Mouse (Mus musculus) mesoderm, embryonic 11.5 days (tissue): Measurements from ENCODE around the gene Lipn.

ENCODE experiments used
- DNase-seq: peaks from one replicate; pipeline ENCODE4 v3.0.0-alpha.2; 2012; ENCODE audit warnings: low read depth, low spot score

Lipn gene

DNA sequence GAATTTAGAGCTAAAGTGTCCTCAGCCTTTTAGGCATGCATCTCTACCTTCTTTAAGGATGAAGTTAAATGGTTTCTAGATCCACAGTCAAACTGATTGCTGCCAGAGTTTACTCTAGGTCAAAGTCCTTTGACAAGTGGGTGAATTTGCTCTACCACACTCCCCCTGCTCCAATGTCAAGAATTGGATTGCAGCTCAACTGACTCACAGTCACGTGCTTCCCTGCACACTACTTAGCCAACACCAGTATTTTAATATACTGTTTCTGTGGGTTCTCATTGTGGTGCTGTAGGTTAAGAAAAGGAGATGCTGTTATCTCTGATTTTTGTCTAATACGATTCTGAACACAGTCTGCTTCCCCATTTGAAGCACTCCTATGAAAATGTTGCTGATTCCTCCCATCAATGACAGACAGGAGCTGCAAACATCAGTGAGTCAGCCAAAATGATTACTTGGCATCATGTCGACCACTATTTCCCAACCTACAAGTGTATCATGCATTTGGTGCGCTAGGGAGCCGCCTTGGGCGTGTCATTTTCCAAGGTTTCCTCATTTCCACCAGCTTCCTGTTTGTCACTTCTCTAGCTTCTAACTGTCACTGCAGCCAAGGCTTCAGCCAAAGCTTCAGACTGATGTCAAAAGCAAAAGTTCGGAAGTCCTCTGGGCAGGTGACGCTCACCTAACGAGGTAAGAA lies at the start of gene Lipn:
Lipn (plus strand) TSS at position 580 of the 694 bp plus-strand sequence.
- no peak for DNase-seq

DNA sequence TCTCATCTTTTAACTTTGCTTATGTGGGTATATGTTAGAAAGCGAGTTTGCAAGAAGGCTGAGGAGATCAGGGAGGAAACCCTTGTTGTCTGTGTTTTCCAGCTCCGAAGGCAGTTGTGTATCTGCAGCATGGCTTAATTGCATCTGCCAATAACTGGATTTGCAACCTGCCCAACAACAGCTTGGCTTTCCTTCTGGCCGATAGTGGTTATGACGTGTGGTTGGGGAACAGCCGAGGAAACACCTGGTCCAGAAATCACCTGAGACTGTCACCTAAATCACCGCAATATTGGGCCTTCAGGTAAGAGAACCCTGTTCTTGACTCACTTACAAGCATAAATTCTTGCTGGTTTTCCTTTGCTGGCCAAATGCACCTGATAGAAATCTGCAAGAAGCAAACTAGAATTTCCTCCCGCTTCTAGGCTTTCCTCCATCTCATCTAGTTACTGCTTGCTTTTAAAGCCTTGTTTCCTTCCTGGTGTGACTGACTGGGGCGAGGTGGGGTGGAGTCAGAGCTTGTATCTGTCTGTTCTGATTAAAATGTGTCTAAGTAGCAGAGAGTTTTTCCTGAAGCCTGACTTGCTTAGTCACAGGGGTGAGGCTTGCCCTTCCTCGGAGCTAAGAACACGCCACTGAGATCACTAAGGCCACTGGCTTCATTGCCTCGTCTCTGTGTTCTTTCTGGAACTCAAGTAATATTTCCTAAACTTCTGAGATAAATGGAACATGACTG lies 45.6 kb upstream of the Lipn start:
- DNase-seq = no peak

DNA sequence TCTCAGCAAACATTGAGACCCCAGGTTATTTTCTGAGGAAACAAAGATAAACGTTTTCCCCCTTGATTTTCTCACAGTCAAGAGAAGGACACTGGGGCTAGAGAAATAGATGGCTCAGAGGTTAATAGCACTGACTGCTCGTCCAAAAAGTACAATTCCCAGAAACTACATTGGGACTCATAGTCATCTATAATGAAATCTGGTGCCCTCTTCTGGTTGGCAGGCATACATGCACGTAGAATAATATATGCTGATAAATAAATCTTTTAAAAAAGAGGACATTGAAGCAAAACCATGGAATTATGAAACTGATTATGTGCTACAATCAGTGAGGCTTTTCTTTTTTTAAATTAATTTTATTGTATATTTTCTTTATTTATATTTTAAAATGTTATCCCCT lies 44.4 kb upstream of the Lipn start:
- peak; percentile 16 for DNase-seq

DNA sequence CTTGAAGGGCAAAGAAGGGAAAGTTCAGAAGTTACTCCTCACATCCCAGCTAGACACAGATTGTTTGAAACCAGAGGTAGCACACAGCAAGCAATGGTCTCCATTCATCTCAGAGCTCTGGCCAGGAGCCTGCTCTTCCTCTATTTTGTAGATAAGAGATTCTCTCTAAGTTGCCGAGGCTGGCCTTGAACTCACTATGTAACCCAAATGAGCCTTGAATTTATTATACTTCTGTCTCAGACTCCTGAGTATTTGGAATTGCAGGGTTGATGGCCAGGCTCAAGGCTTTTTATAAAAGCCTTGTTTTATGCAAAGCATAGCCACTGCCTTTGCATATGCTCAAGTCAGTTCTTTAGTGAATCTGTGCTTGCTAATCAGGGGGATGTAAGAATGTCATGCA lies 27.4 kb upstream of the Lipn start:
- DNase-seq = no peak

DNA sequence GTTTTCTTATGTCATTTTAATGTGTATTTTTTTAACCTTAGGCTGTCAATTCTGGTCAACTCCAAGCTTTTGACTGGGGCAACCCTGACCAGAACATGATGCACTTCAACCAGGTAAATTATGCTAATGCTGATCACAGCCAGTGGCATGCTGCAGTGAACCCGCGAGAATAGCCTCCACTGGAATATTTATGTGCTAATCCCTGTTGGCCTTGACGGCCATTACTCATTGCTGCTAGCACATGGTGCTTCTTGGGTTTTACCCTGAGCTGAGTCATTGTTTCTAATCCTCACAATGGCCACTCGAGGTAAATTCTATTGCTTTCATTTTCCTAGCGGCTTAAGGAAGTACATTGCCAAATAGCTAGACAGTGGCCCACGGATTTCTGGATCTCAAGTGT lies 24.1 kb upstream of the Lipn start:
- DNase-seq = peak; percentile 24

- no peak for DNase-seq
These were observed 17.7 kb upstream of the Lipn start for GRCm38 (mm10) chr19:34049371-34050039.

DNA sequence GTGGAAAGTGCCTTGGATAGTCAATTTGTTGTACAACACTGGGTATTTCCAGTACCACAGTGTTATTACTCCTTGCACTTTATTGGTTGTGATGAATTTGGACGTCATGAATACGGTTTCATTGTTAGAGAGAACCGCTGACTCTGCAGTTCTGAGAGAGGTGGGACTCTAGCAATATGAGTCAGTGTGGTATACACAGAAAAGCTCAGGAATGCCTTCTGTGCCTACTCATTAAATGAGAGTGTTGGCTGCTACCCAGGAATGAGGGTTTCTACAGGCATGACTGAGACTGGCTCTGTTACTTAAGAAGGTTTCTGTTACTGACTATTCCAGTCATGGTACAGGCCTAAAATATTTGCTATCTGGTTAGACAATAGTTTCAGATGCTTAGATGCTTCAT lies 15.7 kb upstream of the Lipn start:
- no peak for DNase-seq

GRCm38 (mm10) chr19:34063547-34063946 lies 3.6 kb upstream of the Lipn start:
- no peak for DNase-seq

DNA sequence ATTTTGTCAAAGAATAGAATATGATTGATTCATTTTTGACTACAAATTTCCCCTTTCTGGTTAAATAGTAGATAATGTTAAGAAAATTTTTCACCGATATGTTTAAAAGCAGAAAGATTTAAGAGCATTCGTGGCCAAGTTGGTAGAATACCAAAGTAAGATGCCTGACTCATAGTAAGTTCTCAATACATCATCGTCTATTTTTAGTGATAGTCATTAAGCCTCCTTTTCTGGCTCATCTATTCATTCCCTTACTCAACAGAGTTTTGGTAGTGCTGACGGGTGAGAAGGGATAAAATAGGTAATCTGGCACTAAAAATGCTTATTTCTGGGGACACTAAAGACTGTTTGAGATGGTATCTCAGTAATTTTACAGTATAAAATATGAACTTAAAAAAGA lies 3.1 kb upstream of the Lipn start:
- DNase-seq = no peak

GRCm38 (mm10) chr19:34074239-34074638 lies 7.1 kb downstream of the Lipn start:
- no peak for DNase-seq

DNA sequence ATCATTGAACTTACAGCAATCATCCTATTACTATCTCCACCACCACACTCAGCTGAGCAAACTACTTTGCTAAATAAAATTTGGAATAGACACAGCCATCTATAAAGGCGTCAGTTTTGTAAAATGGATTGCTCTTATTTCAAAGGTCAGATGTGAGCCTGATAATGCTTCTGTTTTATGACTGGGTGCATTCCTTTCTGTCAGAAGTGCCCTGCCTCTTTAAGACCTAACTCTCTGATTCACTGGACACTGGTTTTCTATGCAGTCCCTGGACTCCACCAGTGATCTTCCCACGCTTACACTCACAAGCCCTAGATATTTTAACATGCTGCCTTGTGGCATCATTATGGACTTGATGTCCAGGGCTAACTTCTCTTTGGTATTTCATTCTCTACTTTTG lies 11.0 kb downstream of the Lipn start:
- peak; percentile 2 for DNase-seq

- DNase-seq = no peak
These were observed 22.0 kb downstream of the Lipn start for GRCm38 (mm10) chr19:34089011-34089680.

GRCm38 (mm10) chr19:34095381-34095780 lies 28.2 kb downstream of the Lipn start:
- no peak for DNase-seq

GRCm38 (mm10) chr19:34096228-34096627 lies 29.1 kb downstream of the Lipn start:
- DNase-seq = no peak

- DNase-seq = no peak
These were observed 33.5 kb downstream of the Lipn start, which contains the start of gene Lipm for GRCm38 (mm10) chr19:34100633-34101032. Gene Lipm (plus strand): TSS chr19:34100933.

GRCm38 (mm10) chr19:34101888-34102287 lies 34.7 kb downstream of the Lipn start:
- DNase-seq = no peak

DNA sequence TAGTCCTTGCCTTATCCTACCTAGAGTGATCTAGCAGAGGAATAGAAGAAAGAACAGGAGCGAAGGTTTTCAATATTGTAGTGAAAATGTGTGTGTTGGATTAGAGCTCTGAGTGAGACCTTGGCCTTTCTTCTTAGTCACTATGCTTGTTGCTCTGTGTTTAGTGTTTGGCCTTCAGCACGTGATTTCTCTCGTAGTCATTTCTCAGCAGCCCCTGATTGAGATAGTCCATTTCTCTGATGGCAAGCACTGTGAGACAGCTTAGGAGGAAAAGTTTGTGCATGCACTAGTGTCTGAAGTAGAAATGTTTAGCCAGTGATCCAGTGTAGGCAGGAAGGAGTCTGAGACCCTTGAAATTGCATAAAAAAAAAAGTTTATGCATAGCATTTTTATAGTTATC lies 37.7 kb downstream of the Lipn start:
- no peak for DNase-seq

GRCm38 (mm10) chr19:34119102-34119501 lies 51.9 kb downstream of the Lipn start:
- DNase-seq = no peak

DNA sequence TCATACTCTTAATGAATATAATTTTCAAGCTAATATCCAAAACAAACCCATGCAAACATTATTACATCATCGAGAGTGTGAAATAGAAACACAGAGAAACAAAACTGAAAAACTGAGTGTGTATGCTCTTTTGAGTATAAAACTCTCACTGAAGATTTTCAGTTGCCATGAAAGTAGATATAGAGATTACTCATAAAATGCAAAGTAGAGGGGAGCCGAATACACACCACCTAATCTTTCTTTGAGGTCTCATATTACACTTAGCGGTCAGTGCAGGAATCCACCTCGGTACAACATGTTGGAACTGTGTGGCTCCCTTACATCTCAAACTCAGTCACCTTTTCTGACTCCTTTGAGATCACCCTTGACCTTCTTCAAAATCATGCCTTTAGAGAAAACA lies 52.5 kb downstream of the Lipn start:
- no peak for DNase-seq

DNA sequence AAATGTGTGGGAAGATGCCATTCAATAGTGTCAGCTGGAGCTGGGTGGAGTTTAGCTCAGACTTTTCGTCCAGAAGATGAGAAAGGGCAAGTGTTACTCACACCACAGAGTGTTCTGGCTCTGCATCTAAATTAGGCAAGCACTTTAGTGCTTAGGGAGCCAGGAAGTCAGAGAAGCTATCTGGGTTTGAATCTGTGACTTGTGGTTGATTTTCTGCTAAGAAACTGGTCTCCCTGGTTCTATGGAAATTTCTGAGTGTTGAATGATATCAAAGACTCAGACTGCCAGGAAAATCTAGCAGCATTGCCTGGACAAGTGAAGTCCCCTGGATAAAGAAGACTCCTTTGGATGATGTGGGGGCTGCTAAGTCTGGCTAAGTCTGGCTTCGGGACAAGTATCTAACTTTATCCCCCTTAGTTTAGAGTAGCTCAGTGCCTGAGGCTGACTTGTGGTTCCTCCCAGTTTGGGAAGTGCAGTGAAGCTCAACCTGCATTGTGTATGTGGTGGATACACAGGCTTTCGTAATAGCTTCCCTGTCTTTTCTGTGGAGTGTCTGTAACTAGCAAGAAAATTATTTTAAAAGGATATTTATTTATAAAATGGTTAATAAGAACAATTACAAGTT lies 53.1 kb downstream of the Lipn start:
- no peak for DNase-seq
